ENCODE assay signal across 8 mouse cellular contexts in the genomic region with DNA sequence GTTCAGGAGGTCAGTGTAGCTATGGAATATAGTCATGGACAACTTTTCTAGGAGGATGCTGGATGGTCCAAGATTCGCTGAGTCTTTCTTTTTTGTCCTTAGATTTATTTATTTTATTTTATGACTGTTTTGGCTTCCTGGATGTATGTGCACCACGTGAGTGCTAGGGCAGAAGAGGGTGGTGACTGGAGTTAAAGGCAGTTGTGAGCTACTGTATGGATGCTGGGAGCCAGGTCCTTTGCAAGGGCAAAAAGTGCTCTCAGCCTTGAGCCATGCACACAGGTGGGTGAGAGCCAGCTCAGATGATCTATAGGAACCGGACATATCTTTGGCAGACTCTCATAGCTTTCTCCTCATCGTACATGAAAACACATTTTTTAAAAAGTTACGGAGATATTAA. TPM values are rescaled to one million over a fixed set of nuclear protein-coding genes. Genes with fewer than 3 reads are reported as not detected.
DNase-seq lines count a peak whose midpoint lies in the region; ATAC-seq lines count a peak whose summit lies in the region.

No protein-coding gene starts in this region.

- ATAC-seq in forebrain, embryonic 11.5 days (replicated peaks; ENCODE audit: low FRiP score) = no peak
- ATAC-seq in limb, embryonic 15.5 days (ENCODE audit: insufficient number of reproducible peaks, low FRiP score, low TSS enrichment, low read depth) = no peak
- ATAC-seq in activated CD4-positive, CD25-positive, alpha-beta regulatory T cell, adult 4 months = no peak

- no peaks in the 10 kb centered on the region for H3K27me3 ChIP-seq in forebrain, embryonic 11.5 days (ENCODE audit: control insufficient read depth, insufficient read depth, low read length)
- no peaks in the 10 kb centered on the region for H3K27me3 ChIP-seq in limb, embryonic 15.5 days

- H3K4me1 ChIP-seq in forebrain, embryonic 11.5 days (replicated peaks; ENCODE audit: control insufficient read depth, insufficient read depth, low read length) = 0 out of 2 replicates have a peak, but pooled peaks cover 2% of the 10 kb centered on the region
- 0 out of 2 replicates have a peak, but pooled peaks cover 7% of the 10 kb centered on the region for H3K4me1 ChIP-seq in limb, embryonic 15.5 days

- WGBS in forebrain, embryonic 11.5 days = 26% methylated on average over 5 of the region's 5 CpGs
- WGBS in limb, embryonic 15.5 days = 21% methylated on average over 5 of the region's 5 CpGs

- no peaks in the 10 kb centered on the region for H3K9me3 ChIP-seq in forebrain, embryonic 11.5 days (ENCODE audit: control insufficient read depth, low read length)
- no peaks in the 10 kb centered on the region for H3K9me3 ChIP-seq in limb, embryonic 15.5 days

- peak overlapping the region; percentile 59 for H3K4me2 ChIP-seq in forebrain, embryonic 11.5 days (ENCODE audit: low read depth, low read length, severe bottlenecking)
- peak overlapping the region; percentile 93 for H3K4me2 ChIP-seq in limb, embryonic 15.5 days

- H3K9ac ChIP-seq in forebrain, embryonic 11.5 days (ENCODE audit: low read length) = peak overlapping the region; percentile 75
- H3K9ac ChIP-seq in limb, embryonic 15.5 days = no peak overlapping the region; the same call in 1 of the 2 replicates

- peak; percentile 30 for DNase-seq in embryo, embryonic 10.5 days (ENCODE audit: low spot score)
- no peak for DNase-seq in embryo, embryonic 11 days
- peak; percentile 45 for DNase-seq in 3T3-L1 (ENCODE audit: low read depth, low spot score)
- no peak for DNase-seq in forebrain, embryonic 11.5 days (ENCODE audit: low spot score)
- no peak for DNase-seq in urinary bladder, adult 2 months (ENCODE audit: low spot score)
- no peak for DNase-seq in urinary bladder, postnatal 14 days (ENCODE audit: low spot score)

- no peak overlapping the region for H3K27ac ChIP-seq in forebrain, embryonic 11.5 days (ENCODE audit: low read depth, low read length)
- H3K27ac ChIP-seq in limb, embryonic 15.5 days = no peak overlapping the region

- H3K4me3 ChIP-seq in forebrain, embryonic 11.5 days (ENCODE audit: low read depth, low read length) = peak overlapping the region; percentile 62
- H3K4me3 ChIP-seq in limb, embryonic 15.5 days = peak overlapping the region; percentile 65

- H3K36me3 ChIP-seq in forebrain, embryonic 11.5 days (ENCODE audit: control insufficient read depth, insufficient read depth, low read length) = no peaks in the 10 kb centered on the region
- H3K36me3 ChIP-seq in limb, embryonic 15.5 days = no peaks in the 10 kb centered on the region

RNA-seq across cellular contexts. Expression of gene Snx10, which starts 0.4 kb away (rescaled TPM):
- polyA plus RNA-seq in forebrain, embryonic 11.5 days (2014; fragmentation: Nextera tagmentation; extraction: Ambion mirVana) = 40.1 and 41.4 TPM in 2 replicates
- 10.0 and 13.0 TPM in 2 replicates for polyA plus RNA-seq in limb, embryonic 15.5 days (2015; fragmentation: Nextera tagmentation; extraction: Ambion mirVana)
- 12.3 and 14.5 TPM in 2 replicates for polyA plus RNA-seq in urinary bladder, adult 2 months (2012; rRNA removed)
- 10 to 100 TPM; 23.0 to 32.5 TPM for polyA plus RNA-seq in activated CD4-positive, CD25-positive, alpha-beta regulatory T cell, adult 4 months (2017; shearing (Covaris generic))

RNA-seq across cellular contexts. Expression of gene Cbx3, which starts 53.1 kb away (rescaled TPM):
- 645 and 735 TPM in 2 replicates for polyA plus RNA-seq in forebrain, embryonic 11.5 days (2014; fragmentation: Nextera tagmentation; extraction: Ambion mirVana)
- 369 and 396 TPM in 2 replicates for polyA plus RNA-seq in limb, embryonic 15.5 days (2015; fragmentation: Nextera tagmentation; extraction: Ambion mirVana)
- 67.3 and 76.3 TPM in 2 replicates for polyA plus RNA-seq in urinary bladder, adult 2 months (2012; rRNA removed)
- 100 to 1,000 TPM; 744 to 779 TPM for polyA plus RNA-seq in activated CD4-positive, CD25-positive, alpha-beta regulatory T cell, adult 4 months (2017; shearing (Covaris generic))

RNA-seq across cellular contexts. Expression of gene Hnrnpa2b1, which starts 53.6 kb away (rescaled TPM):
- 1,728 and 1,808 TPM in 2 replicates for polyA plus RNA-seq in forebrain, embryonic 11.5 days (2014; fragmentation: Nextera tagmentation; extraction: Ambion mirVana)
- 1,549 and 1,691 TPM in 2 replicates for polyA plus RNA-seq in limb, embryonic 15.5 days (2015; fragmentation: Nextera tagmentation; extraction: Ambion mirVana)
- polyA plus RNA-seq in urinary bladder, adult 2 months (2012; rRNA removed) = 639 and 754 TPM in 2 replicates
- 1,000 to 10,000 TPM in 1 of 2 experiments, 100 to 1,000 TPM in 1; 998 to 1,298 TPM for polyA plus RNA-seq in activated CD4-positive, CD25-positive, alpha-beta regulatory T cell, adult 4 months (2017; shearing (Covaris generic))

Comparison
In these comparisons a context has a peak if more than half of its experiments do, and no peak if none do; other contexts are left out.
1. DNase-seq: peak in embryo, embryonic 10.5 days (single experiment) and 3T3-L1 (single experiment); none in embryo, embryonic 11 days (single experiment), forebrain, embryonic 11.5 days (single experiment), urinary bladder, adult 2 months (single experiment) and urinary bladder, postnatal 14 days (single experiment).